Mouse (Mus musculus) adrenal gland, adult 10 weeks (tissue): ENCODE data around the gene Casq1. TPM values are rescaled to one million over a fixed set of nuclear protein-coding genes. Genes with fewer than 3 reads are reported as not detected.

Source experiments
- polyA plus RNA-seq: library from polyadenylated mRNA; stranded (reverse); fragments of 350-450 nt; fragmentation: Illumina TruSeq; extraction: RNeasy Lipid Tissue Mini Kit (QIAGEN cat#74804); gene quantifications from one replicate; pipeline ENCODE4 v1.2.3, GENCODE M21; 2014; ENCODE audit warnings: low read depth, low replicate concordance

The Casq1 gene
- 7.2 TPM for polyA plus RNA-seq

DNA sequence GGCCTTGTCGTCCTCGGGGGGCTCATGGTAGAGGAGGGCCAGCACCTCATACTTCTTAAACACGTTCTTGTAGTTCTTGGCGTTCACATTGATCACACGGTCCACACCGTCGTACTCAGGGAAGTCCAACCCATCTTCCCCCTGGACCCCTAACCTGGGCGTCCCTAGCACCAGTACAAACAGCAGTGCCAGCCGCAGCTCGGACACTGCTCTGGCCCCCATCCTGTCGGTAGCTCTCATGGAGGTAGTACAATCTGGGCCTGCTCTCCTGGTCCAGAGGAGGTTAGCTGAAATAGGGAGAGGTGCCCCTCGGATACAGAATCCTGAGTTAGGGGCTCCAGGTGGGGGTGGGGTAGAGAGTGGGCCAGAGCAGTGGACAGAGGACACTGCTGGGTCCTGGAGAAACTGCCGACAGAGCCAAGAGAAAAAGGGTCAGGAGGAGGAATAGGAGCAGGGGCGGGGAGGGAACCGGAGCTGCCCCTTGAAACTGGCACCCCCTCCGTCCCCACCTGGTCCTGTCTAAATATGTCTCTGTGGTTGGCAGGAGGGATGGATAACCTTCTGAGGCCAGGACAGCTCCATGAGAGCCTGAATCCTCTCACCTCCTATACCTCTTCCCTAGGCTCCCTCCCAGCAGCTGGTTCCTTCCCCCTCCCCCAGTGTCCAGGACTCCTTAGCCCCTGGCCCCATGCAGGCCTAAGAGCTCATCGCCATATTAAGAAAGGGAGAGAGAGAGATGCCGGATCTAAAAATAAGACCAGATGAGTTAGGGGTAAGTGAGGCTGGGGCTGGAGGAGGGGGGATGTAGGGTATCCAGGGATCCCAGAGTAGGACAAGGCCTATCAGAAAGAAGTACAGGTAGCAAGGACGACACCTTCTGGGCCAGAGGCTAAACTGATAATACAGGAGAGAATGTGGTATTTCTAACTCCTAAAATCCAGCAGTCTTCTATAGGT is at the start of gene Casq1:
Gene Casq1, minus strand, starts transcription at position 418 of the 956 bp plus-strand sequence.

GRCm38 (mm10) chr1:172261477-172262078 is 41.9 kb upstream of the Casq1 start, which contains the start of gene Igsf8:
TSS of gene Igsf8 (plus strand) at chr1:172261641.

GRCm38 (mm10) chr1:172258314-172258713 is 38.6 kb upstream of the Casq1 start, which contains the start of gene Atp1a4:
TSS of gene Atp1a4 (minus strand) at chr1:172258414.

GRCm38 (mm10) chr1:172206141-172206917 is 13.3 kb downstream of the Casq1 start, which contains the start of gene Pea15a:
TSS of gene Pea15a (minus strand) at chr1:172206804.

Other genes starting within 250 kb of the Casq1 start
- gene Vangl2, start 191.4 kb downstream of the Casq1 start, polyA plus RNA-seq: 2.2 TPM
- not detected for gene Nhlh1, start 162.3 kb downstream of the Casq1 start, polyA plus RNA-seq
- 167 TPM for gene Copa, start 137.3 kb downstream of the Casq1 start, polyA plus RNA-seq
- gene Ncstn, start 137.1 kb downstream of the Casq1 start, polyA plus RNA-seq: 28.8 TPM
- gene Pex19, start 93.1 kb downstream of the Casq1 start, polyA plus RNA-seq: 83.5 TPM
- 119 TPM for gene Dcaf8, start 71.8 kb downstream of the Casq1 start, polyA plus RNA-seq
- 64.1 TPM for gene Pea15a, start 13.1 kb downstream of the Casq1 start, polyA plus RNA-seq
- 2.6 TPM for gene Atp1a4, start 38.5 kb upstream of the Casq1 start, polyA plus RNA-seq
- 1.0 TPM for gene Igsf8, start 41.8 kb upstream of the Casq1 start, polyA plus RNA-seq
- 29.0 TPM for gene Atp1a2, start 78.2 kb upstream of the Casq1 start, polyA plus RNA-seq
- gene Kcnj9, start 109.5 kb upstream of the Casq1 start, polyA plus RNA-seq: not detected
- gene Kcnj10, start 121.3 kb upstream of the Casq1 start, polyA plus RNA-seq: 2.2 TPM
- gene Pigm, start 156.7 kb upstream of the Casq1 start, polyA plus RNA-seq: 19.5 TPM